Mouse (Mus musculus) right cerebral cortex, postnatal 25 days (tissue): ENCODE results near the gene Dnah1.

Experiments used
- DNase-seq: peaks from one replicate; pipeline ENCODE4 v3.0.0; 2022

Dnah1 gene

GRCm38 (mm10) chr14:31316613-31317012 is 7.1 kb downstream of the Dnah1 start:
- no peak for DNase-seq

GRCm38 (mm10) chr14:31313192-31313591 is 10.5 kb downstream of the Dnah1 start:
- no peak for DNase-seq

GRCm38 (mm10) chr14:31285728-31286127 is 38.0 kb downstream of the Dnah1 start:
- DNase-seq, result no peak

- peak; percentile 73 for DNase-seq
Observed at GRCm38 (mm10) chr14:31272164-31272563, 51.5 kb downstream of the Dnah1 start.

GRCm38 (mm10) chr14:31271121-31271520 is 52.6 kb downstream of the Dnah1 start:
- DNase-seq, result no peak

- DNase-seq, result peak; percentile 48
Observed at GRCm38 (mm10) chr14:31269456-31270100, 54.1 kb downstream of the Dnah1 start.

GRCm38 (mm10) chr14:31268301-31269001 is 55.2 kb downstream of the Dnah1 start:
- peak; percentile 62 for DNase-seq

- peak; percentile 27 for DNase-seq
Observed at GRCm38 (mm10) chr14:31267649-31268048, 56.0 kb downstream of the Dnah1 start.

- DNase-seq, result no peak
Observed at GRCm38 (mm10) chr14:31260932-31261331, 62.8 kb downstream of the Dnah1 start.

- DNase-seq, result no peak
Observed at GRCm38 (mm10) chr14:31260374-31260773, 63.3 kb downstream of the Dnah1 start.

GRCm38 (mm10) chr14:31258476-31259050 is 65.1 kb downstream of the Dnah1 start:
- DNase-seq, result no peak

GRCm38 (mm10) chr14:31252091-31252490 is 71.6 kb downstream of the Dnah1 start:
- DNase-seq, result no peak

GRCm38 (mm10) chr14:31251626-31252025 is 72.1 kb downstream of the Dnah1 start:
- DNase-seq, result no peak

GRCm38 (mm10) chr14:31251084-31251604 is 72.6 kb downstream of the Dnah1 start, which contains the start of the genes Phf7 and Bap1:
Gene Phf7, minus strand, starts transcription at chr14:31251317.
Gene Bap1, plus strand, starts transcription at chr14:31251450.
- DNase-seq, result peak; percentile 96

- no peak for DNase-seq
Observed at GRCm38 (mm10) chr14:31250222-31251083, 73.2 kb downstream of the Dnah1 start.

- no peak for DNase-seq
Observed at GRCm38 (mm10) chr14:31248396-31248795, 75.3 kb downstream of the Dnah1 start.

GRCm38 (mm10) chr14:31245946-31246345 is 77.8 kb downstream of the Dnah1 start:
- DNase-seq, result no peak

- DNase-seq, result no peak
Observed at GRCm38 (mm10) chr14:31244777-31245176, 78.9 kb downstream of the Dnah1 start.

GRCm38 (mm10) chr14:31240528-31240927 is 83.2 kb downstream of the Dnah1 start:
- DNase-seq, result no peak

GRCm38 (mm10) chr14:31237101-31237882 is 86.4 kb downstream of the Dnah1 start:
- no peak for DNase-seq

- peak; percentile 77 for DNase-seq
Observed at GRCm38 (mm10) chr14:31233996-31234591, 89.6 kb downstream of the Dnah1 start.
